Mouse (Mus musculus) right cerebral cortex, adult 18-20 months (tissue): ENCODE measurements around the gene Acox1.

Experiments used
- DNase-seq: peaks from one replicate; pipeline ENCODE4 v3.0.0; 2022; ENCODE audit warnings: mixed read lengths

The Acox1 gene

DNA sequence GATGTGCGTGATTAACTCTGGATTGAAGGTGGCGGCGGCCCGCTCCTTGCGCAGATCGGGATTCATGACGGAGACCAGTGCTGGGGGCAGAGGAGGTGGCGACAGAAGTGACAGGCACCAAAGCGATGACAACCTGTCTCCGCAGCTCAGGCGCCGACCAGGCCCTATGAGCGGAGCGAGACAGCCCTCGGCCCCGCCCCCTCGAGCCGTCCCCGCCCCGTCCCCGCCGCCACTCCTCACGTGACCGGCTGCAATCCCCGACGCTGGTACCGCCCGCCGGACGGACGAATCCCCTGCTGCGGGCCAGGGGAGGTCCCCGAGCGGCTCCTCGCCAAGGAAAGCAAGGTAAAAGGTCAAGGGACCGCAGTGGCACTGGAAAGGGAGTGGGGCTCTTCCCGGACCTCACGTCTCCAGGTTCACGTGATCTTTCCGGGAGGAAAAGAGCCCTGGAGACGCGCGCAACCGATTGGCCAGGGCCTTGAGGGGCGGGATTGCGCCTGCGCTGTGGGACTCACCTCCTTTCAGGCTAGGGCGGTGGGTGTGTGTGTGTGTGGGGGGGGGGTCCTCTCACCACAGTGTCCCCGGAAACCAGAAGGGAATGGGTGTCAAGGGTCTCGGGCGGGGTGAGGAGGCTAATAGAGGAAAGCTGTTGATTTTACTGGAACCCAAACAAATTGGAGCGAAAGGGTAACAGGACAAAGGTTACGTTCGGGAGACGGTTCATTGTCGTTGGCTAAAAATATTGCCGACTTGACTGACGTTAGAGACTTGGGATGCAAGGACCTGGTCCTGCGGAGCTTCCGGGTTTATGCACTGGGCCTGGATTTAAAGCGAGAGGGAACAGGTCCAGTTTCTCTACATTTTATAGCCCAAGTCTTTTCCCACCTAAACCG lies at the start of gene Acox1, which contains the start of gene Ten1:
Gene Acox1 (minus strand): TSS at position 407 of the 893 bp plus-strand sequence.
Gene Ten1 (plus strand): TSS at position 217 of the 893 bp plus-strand sequence.
- peak; percentile 96 for DNase-seq

- no peak for DNase-seq
Observed at GRCm38 (mm10) chr11:116247502-116248222, 48.8 kb upstream of the Acox1 start.

GRCm38 (mm10) chr11:116245616-116246015 lies 46.8 kb upstream of the Acox1 start:
- DNase-seq = no peak

GRCm38 (mm10) chr11:116244580-116244979 lies 45.7 kb upstream of the Acox1 start:
- no peak for DNase-seq

GRCm38 (mm10) chr11:116241744-116242235 lies 42.9 kb upstream of the Acox1 start:
- no peak for DNase-seq

- no peak for DNase-seq
Observed at GRCm38 (mm10) chr11:116239797-116240196, 41.0 kb upstream of the Acox1 start.

DNA sequence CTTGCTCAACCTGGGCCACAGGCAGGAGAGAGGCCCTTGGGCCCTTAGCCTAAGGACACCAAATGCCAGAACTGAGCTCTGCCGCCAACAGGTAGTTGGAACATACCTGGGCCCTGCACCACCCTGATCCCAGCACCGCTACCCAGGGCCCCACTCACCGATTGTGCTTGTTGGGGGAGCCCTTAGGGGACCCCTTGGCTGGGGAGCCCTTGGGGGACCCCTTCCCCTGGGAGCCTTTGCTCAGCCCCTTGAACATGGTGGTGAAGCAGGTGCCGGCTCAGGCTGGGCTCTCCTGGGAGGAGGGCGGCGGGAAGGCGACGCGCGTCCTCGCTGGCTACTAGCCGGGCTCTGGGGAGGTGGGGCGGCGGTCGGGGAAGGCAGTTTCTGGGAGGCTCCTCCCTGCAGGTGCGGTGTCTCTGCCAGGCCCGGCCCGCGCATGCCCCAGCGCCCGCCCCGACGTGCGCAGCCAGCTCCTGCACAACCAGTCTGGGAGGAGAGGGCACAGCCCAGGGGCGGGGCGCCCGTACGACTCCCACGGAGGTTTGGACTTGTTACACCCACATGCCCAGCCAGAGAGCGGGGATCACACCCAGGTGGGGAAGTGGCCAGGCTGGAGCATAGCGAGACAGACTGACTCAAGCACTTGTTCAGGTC lies 39.0 kb upstream of the Acox1 start, which contains the start of gene Evpl:
Gene Evpl (minus strand): TSS at position 336 of the 654 bp plus-strand sequence.
- no peak for DNase-seq

DNA sequence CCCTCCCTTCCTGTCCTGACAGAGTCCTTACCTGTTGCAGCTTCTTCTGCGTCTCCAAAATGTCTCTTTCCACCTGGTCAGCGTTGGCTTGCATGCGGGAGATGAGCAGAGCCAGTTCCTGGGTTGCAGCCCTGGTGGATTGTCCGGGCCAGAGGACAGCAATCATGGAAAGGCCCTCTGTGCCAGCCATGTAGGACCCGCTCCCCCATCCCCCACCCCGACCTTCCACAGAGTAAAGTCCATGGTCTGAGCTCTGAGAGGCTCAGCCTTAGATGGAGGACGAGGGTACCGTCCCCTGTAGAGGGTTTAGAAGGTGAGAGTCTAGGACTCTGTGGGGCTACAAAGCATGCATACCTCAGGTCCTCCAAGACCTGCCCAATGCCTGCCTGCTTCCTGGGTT lies 36.1 kb upstream of the Acox1 start:
- DNase-seq = no peak

DNA sequence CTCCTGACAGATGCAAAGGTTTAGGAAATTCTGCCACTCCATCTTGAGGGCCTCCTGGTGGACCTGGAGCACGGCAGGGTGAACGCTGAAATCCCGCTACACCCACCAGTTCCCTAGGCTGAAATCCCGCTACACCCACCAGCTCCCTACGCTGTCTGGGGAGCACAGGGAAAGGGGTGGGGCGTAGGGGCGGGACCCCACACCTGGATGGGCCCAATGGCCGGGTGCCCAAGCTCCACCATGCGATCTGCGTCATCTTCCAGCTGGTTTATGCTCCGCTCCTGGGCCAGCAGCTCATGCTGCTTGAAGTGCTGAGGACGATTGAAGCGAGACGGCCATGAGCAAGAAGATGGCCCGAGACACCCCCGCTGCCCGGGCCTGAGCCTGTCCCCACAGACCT lies 33.6 kb upstream of the Acox1 start:
- no peak for DNase-seq

- DNase-seq = no peak
Observed at GRCm38 (mm10) chr11:116228699-116229098, 29.9 kb upstream of the Acox1 start.

DNA sequence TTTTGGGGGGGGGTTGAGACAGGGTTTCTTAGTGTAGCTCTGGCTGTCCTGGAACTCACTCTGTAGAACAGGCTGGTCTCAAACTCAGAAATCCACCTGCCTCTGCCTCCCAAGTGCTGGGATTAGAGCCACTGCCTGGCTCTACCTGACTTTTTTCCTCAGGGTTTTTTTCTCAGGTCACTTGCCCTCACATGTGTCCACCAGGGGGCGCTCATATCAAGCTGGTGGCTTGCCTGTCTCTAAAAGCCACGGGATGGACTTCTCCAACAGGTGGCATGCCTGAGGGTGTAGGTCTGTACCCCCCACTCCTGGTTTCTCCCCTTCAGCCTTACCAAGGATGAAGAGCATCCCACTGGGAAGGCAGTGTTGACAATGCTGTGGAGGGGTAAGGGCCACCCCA lies 27.6 kb upstream of the Acox1 start:
- peak; percentile 64 for DNase-seq

GRCm38 (mm10) chr11:116222740-116223059 lies 23.9 kb upstream of the Acox1 start:
- DNase-seq = no peak

DNA sequence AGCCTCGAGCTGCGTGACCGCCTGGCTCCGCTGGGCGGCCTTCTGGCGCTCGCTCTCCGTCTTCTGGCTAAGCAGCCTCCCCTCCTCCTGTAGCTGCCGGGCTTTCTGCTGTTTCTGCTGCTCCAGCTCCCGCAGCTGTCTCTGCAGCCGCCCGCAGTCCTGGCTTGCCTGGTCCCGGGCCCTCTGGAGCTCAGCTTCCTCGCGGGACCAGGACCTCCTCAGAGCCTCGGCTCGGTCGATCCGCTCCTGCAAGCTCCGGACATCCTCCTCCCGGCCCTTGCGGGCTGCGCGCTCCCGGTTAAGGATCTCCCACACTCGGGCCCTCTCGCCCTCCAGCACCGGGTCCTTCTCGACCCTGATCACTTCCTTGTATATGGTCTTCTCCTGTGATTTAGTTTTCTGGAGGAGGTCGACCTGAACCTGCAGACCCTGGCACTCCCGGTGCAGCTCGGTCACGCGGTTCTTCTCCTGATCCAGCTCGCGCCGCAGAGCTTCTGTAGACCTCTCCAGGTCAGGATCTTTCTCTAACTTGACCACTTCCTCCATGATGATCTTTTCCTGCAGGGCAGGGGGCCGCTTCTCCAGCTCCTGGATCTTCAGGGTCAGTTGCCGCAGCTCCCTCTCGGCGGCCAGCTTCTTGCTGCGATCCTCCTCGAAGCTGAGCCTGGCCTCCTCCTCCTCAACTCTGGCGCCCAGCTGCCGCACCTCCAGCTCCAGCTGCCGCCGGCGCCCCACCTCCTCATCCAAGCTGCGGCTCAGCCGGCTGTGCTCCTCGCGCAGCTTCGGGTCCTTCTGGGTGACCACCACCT lies 23.3 kb upstream of the Acox1 start:
- DNase-seq = peak; percentile 29

GRCm38 (mm10) chr11:116219885-116220284 lies 21.0 kb upstream of the Acox1 start:
- DNase-seq = no peak

GRCm38 (mm10) chr11:116218737-116219400 lies 20.0 kb upstream of the Acox1 start:
- DNase-seq = peak; percentile 89

DNA sequence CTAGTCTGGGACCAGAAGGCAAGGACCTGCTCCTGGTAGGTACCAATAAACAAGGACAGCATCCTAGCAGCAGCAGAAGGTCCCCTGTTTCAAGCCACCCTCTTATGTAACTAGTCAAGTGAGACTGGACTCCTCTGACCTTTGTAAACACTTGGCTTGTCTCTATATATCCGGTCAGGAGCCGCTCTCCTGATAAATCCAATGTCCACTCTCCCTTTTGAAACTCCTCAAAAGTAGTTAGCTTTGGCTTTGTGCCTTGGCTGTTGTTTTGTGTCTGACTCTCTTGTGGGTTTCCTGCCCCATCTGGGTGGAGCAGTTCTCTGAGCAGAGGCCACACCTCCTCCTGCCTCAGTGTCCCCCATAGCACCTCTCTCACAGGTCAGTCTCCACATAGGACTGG lies 19.4 kb upstream of the Acox1 start:
- no peak for DNase-seq

DNA sequence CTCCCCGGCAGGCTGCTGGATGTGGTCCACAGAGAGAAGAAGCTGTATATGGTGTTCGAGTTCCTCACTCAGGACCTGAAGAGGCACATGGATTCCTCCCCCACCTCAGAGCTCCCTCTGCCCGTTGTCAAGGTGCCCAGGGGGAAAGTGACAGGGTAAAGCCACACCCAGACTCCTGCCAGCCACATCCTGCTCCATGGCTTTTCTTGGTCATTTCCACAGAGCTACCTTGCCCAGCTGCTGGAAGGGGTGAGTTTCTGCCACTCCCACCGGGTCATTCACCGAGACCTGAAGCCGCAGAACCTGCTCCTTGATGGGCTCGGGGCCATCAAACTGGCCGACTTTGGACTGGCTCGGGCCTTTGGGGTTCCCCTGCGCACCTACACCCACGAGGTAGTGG lies 17.7 kb upstream of the Acox1 start:
- DNase-seq = no peak

DNA sequence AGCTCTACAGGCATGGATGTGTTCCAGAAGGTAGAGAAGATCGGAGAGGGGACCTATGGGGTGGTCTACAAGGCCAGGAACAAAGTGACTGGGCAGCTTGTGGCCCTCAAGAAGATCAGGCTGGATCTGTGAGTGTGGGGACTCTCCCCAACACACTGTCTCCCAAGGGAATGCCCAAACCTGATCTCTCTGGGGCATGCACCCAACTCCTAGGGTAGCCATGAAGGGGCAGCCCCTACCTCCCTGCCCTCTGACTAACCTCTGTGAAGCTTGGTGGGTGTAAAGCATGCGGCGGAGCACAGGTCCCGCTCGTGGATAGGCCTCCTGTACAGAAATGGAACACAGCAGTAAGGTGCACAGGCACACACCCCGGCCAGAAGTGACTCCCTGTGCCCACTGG lies 17.1 kb upstream of the Acox1 start:
- no peak for DNase-seq

GRCm38 (mm10) chr11:116215181-116215580 lies 16.3 kb upstream of the Acox1 start:
- no peak for DNase-seq

- no peak for DNase-seq
Observed at GRCm38 (mm10) chr11:116213877-116214510, 15.1 kb upstream of the Acox1 start.

DNA sequence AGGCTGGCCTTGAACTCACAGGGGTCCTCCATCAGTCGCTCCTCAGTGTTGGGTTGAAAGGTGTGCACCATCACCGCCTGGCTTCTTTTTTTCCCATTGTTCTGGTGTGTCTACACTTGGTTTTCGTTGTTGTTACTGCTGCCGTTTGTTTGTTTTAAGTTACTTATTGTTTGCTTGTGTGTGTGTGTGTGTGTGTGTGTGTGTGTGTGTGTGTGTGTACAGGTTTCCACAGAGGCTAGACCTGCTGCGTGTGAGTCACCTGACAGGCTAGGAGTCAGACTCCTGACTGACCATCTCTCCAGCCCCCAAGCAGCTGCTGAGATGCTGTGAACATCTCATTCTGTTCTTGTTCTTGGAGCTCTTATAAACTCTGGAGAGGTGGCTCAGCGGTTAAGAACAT lies 14.0 kb upstream of the Acox1 start:
- no peak for DNase-seq
